Mouse (Mus musculus) stomach, embryonic 15.5 days (tissue): ENCODE measurements at regions not wholly inside any gene's neighbourhood (a gene's known extent, or its start where the extent isn't known, plus 50 kb on each side); places are given as distances from the start of the nearest gene placed in this dataset.

Experiments used
- ATAC-seq: fragments of 200-750 bp; cut with Nextera tagmentation; 2 replicates; pipeline ENCODE4 v1.8.0; 2017; ENCODE audit warnings: low read depth, moderate number of reproducible peaks, moderate TSS enrichment; ENCODE audit not compliant: insufficient read depth, low FRiP score
- H3K27ac ChIP-seq: fragments of 300-500 bp; sonication (generic); 2 replicates; pipeline ENCODE4 v1.5.1; 2015; ENCODE audit warnings: mild to moderate bottlenecking, inconsistent platforms
- H3K27me3 ChIP-seq: fragments of 300-500 bp; sonication (generic); replicated peaks from 2 replicates; pipeline ENCODE4 v1.6.1; 2015; ENCODE audit warnings: inconsistent platforms
- H3K36me3 ChIP-seq: fragments of 300-500 bp; sonication (generic); 2 replicates; pipeline ENCODE4 v1.6.1; 2015; ENCODE audit warnings: inconsistent platforms
- H3K4me1 ChIP-seq: fragments of 300-500 bp; sonication (generic); 2 replicates; pipeline ENCODE4 v1.6.1; 2015; ENCODE audit warnings: inconsistent platforms
- H3K4me2 ChIP-seq: fragments of 300-500 bp; sonication (generic); 2 replicates; pipeline ENCODE4 v1.6.1; 2015; ENCODE audit warnings: mild to moderate bottlenecking, inconsistent platforms
- H3K4me3 ChIP-seq: fragments of 300-500 bp; sonication (generic); replicated peaks from 2 replicates; pipeline ENCODE4 v1.5.1; 2015; ENCODE audit warnings: inconsistent platforms
- H3K9ac ChIP-seq: fragments of 300-500 bp; sonication (generic); 2 replicates; pipeline ENCODE4 v1.6.1; 2015; ENCODE audit warnings: inconsistent platforms
- H3K9me3 ChIP-seq: fragments of 300-500 bp; sonication (generic); 2 replicates; pipeline ENCODE4 v1.6.1; 2016; ENCODE audit warnings: inconsistent platforms
- WGBS: fragments of 180-500 bp; shearing (Covaris S2); methylation state at CpG from one replicate; pipeline ENCODE4 v1.1.7; 2015; 5-methylcytosine and 5-hydroxymethylcytosine counted together

DNA sequence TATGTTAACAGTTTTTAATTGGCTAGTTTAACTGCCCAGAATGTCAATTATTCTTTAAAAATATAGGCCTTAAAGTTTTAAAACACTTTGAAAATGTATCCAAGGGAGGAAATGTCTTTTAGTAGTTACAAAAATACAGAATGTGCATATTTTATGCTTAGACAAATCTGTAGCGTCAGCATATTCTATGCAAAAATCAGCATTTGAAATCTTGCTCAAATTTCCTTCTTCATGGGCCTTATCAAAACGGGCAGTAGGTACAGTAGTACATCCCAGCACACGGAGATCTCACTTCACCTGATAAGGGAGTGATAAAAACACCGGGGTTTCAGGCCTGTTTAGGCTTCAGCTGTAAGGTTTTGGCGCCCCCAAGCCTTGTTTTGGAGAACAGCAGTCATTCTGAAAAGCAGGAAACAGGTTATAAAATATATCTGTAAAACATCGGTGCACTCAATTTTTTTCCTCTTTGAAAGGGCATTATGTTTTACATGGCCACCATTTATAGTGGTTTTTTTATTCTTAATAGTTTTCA is 435.7 kb upstream of the Adgrl4 start:
- H3K4me3 ChIP-seq = no peak overlapping the region
- WGBS = 24% methylated on average over 6 of the region's 6 CpGs
- H3K4me1 ChIP-seq = no peaks in the 10 kb centered on the region
- no peak overlapping the region for H3K9ac ChIP-seq
- no peak overlapping the region for H3K27ac ChIP-seq
- no peaks in the 10 kb centered on the region for H3K36me3 ChIP-seq
- no peaks in the 10 kb centered on the region for H3K27me3 ChIP-seq
- H3K4me2 ChIP-seq = no peak overlapping the region
- no peak for ATAC-seq
- no peaks in the 10 kb centered on the region for H3K9me3 ChIP-seq

- WGBS = 87% methylated on average over 3 of the region's 3 CpGs
- Histone ChIP-seq H3K4me2 (no peak overlapping the region), H3K27me3 (no peaks in the 10 kb centered on the region), H3K4me3 (no peak overlapping the region), H3K27ac (no peak overlapping the region), H3K36me3 (no peaks in the 10 kb centered on the region), H3K9ac (no peak overlapping the region), H3K4me1 (no peaks in the 10 kb centered on the region), H3K9me3 (no peaks in the 10 kb centered on the region)
- ATAC-seq = no peak
Measured at GRCm38 (mm10) chr3:151003524-151003923, 434.2 kb upstream of the Adgrl4 start.

GRCm38 (mm10) chr3:151003990-151004389 is 433.7 kb upstream of the Adgrl4 start:
- no peak overlapping the region for H3K27ac ChIP-seq
- H3K4me2 ChIP-seq = no peak overlapping the region
- H3K36me3 ChIP-seq = no peaks in the 10 kb centered on the region
- WGBS = 80% methylated on average over 6 of the region's 6 CpGs
- no peaks in the 10 kb centered on the region for H3K4me1 ChIP-seq
- no peak for ATAC-seq
- no peak overlapping the region for H3K9ac ChIP-seq
- H3K9me3 ChIP-seq = no peaks in the 10 kb centered on the region
- H3K27me3 ChIP-seq = no peaks in the 10 kb centered on the region
- H3K4me3 ChIP-seq = no peak overlapping the region

DNA sequence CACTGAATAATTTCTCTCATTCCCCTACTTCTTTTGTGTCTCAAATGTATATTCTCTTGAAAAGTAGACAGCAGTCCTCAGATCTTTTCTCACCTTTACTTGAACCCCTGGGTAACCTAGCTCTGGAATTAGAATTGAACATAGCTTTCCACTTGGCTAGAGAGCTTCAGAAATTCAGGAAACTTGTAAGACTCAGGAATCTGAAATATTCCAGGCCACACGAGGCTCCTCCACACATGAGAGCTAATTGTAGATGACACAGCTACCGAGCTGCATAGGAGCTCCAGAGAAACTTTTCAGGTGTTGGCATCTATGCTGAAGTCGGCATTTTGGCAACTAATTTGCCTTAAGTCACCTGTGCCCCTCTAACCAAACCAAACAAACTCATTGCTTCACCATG is 417.7 kb upstream of the Adgrl4 start:
- H3K27ac ChIP-seq = no peak overlapping the region
- no peaks in the 10 kb centered on the region for H3K36me3 ChIP-seq
- H3K9ac ChIP-seq = no peak overlapping the region
- no peaks in the 10 kb centered on the region for H3K9me3 ChIP-seq
- WGBS = 65% methylated on average over 3 of the region's 3 CpGs
- H3K4me1 ChIP-seq = no peaks in the 10 kb centered on the region
- no peak overlapping the region for H3K4me2 ChIP-seq
- no peak for ATAC-seq
- H3K27me3 ChIP-seq = no peaks in the 10 kb centered on the region
- H3K4me3 ChIP-seq = no peak overlapping the region

GRCm38 (mm10) chr3:151057491-151057890 is 380.2 kb upstream of the Adgrl4 start:
- Histone ChIP-seq H3K4me2 (no peak overlapping the region), H3K9ac (no peak overlapping the region), H3K27me3 (no peaks in the 10 kb centered on the region), H3K36me3 (no peaks in the 10 kb centered on the region), H3K4me1 (no peaks in the 10 kb centered on the region), H3K9me3 (no peaks in the 10 kb centered on the region), H3K4me3 (no peak overlapping the region), H3K27ac (no peak overlapping the region)
- no peak for ATAC-seq
- WGBS = 65% methylated on average over 3 of the region's 3 CpGs

GRCm38 (mm10) chr3:151072322-151072721 is 365.4 kb upstream of the Adgrl4 start:
- H3K9me3 ChIP-seq = no peaks in the 10 kb centered on the region
- H3K4me2 ChIP-seq = no peak overlapping the region
- H3K27me3 ChIP-seq = no peaks in the 10 kb centered on the region
- H3K9ac ChIP-seq = no peak overlapping the region
- no peaks in the 10 kb centered on the region for H3K36me3 ChIP-seq
- H3K4me3 ChIP-seq = no peak overlapping the region
- no peaks in the 10 kb centered on the region for H3K4me1 ChIP-seq
- H3K27ac ChIP-seq = no peak overlapping the region
- no peak for ATAC-seq

GRCm38 (mm10) chr3:151116831-151117230 is 320.9 kb upstream of the Adgrl4 start:
- Histone ChIP-seq H3K9me3 (no peaks in the 10 kb centered on the region), H3K9ac (no peak overlapping the region), H3K27ac (no peak overlapping the region), H3K4me3 (no peak overlapping the region), H3K27me3 (no peaks in the 10 kb centered on the region), H3K36me3 (no peaks in the 10 kb centered on the region), H3K4me1 (no peaks in the 10 kb centered on the region), H3K4me2 (no peak overlapping the region)
- ATAC-seq = no peak
- 77% methylated on average over 3 of the region's 3 CpGs for WGBS

DNA sequence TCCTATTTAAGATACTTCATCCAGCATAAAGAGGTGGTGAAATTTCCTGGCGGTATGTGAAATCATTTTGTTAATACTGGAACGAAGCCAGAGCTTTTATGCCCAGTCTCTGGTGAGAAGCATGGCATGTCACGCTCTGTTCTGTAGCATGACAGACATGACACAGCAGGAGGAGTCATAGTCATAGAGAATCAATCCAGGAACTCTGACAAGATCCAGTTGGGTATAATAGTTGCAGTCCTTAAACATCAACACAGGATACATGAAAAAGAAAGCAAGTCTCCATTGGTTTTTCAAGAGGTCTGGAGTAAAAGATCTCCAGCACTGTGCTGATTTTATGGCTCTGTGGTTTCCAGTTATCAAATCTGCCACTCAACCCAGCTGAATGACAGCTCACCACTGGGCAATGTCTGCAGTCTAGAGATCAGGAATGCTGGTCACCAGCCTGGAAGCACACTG is 320.1 kb upstream of the Adgrl4 start:
- Histone ChIP-seq H3K4me2 (no peak overlapping the region), H3K4me3 (no peak overlapping the region), H3K9me3 (no peaks in the 10 kb centered on the region), H3K27me3 (no peaks in the 10 kb centered on the region), H3K9ac (no peak overlapping the region), H3K4me1 (no peaks in the 10 kb centered on the region), H3K27ac (no peak overlapping the region), H3K36me3 (no peaks in the 10 kb centered on the region)
- no peak for ATAC-seq
- WGBS = 60% methylated on average over 3 of the region's 3 CpGs

DNA sequence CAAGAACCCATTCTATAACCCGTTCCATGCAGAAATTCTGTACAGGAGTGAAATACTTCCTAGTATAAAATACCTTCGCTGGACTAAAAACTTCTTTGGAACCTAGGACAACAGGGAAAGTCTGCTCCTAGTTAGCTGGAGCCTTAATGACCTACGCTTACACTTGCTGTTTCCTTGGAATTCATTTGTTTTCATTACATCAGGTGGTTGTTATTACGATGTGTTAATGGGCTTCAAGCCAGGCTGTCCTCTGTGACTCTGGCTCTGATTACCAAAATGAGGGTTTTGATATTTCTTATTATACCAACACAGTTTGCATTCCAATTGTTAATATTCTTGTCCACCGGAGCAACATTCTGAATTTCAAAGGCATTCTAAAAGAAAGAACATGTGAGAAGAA is 313.6 kb upstream of the Adgrl4 start:
- 80% methylated on average over 5 of the region's 5 CpGs for WGBS
- no peak overlapping the region for H3K4me3 ChIP-seq

GRCm38 (mm10) chr3:151146889-151147288 is 290.8 kb upstream of the Adgrl4 start:
- Histone ChIP-seq H3K36me3 (no peaks in the 10 kb centered on the region), H3K9me3 (no peaks in the 10 kb centered on the region), H3K27me3 (no peaks in the 10 kb centered on the region), H3K4me1 (no peaks in the 10 kb centered on the region), H3K27ac (no peak overlapping the region), H3K4me3 (no peak overlapping the region), H3K9ac (no peak overlapping the region), H3K4me2 (no peak overlapping the region)
- WGBS = 85% methylated on average over 2 of the region's 2 CpGs
- ATAC-seq = no peak

More for the DNA sequence above, 313.6 kb upstream of the Adgrl4 start:
- no peak overlapping the region for H3K9ac ChIP-seq
- no peaks in the 10 kb centered on the region for H3K9me3 ChIP-seq
- no peaks in the 10 kb centered on the region for H3K4me1 ChIP-seq
- H3K27ac ChIP-seq = no peak overlapping the region
- ATAC-seq = no peak
- H3K27me3 ChIP-seq = no peaks in the 10 kb centered on the region
- H3K36me3 ChIP-seq = no peaks in the 10 kb centered on the region
- no peak overlapping the region for H3K4me2 ChIP-seq

DNA sequence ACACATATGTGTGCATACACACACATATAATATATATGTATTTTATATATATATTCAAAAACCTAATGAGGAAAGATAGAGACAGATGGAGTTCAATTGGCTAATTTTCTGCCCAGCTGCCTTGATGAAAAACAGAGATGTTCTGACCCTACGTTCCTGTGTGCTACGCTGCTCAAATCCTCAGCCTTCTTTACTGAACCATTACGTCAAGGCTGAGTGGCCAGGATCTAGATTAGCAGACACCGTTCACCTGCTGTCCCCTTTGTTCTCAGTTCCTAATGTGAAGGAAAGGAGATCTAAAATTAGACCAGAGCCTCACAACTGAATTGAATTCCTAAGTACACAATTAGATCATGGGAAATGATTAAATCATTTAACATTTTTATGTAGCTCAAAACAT is 284.3 kb upstream of the Adgrl4 start:
- no peaks in the 10 kb centered on the region for H3K36me3 ChIP-seq
- no peak for ATAC-seq
- WGBS = 40% methylated on average over 4 of the region's 4 CpGs
- no peak overlapping the region for H3K27ac ChIP-seq
- no peak overlapping the region for H3K9ac ChIP-seq
- H3K4me3 ChIP-seq = no peak overlapping the region
- no peaks in the 10 kb centered on the region for H3K27me3 ChIP-seq
- no peak overlapping the region for H3K4me2 ChIP-seq
- H3K9me3 ChIP-seq = no peaks in the 10 kb centered on the region
- no peaks in the 10 kb centered on the region for H3K4me1 ChIP-seq

DNA sequence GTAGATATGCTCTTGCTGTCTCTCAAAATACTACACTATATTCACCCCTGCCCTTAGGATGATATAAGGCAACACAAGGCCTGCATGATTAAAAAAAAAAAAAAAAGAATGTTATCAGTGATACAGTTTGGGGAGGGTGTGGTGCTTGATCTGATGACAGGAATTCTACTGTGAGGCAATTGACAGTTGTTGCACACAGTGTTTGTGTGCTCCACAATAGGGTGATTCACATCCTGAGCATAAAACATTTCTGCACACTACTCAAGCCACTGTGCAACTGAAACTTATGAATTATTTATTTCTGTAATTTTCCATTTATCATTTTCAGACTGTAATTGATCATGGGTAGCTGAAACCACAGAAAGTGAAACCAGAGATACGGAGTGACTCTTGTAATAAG is 277.2 kb upstream of the Adgrl4 start:
- Histone ChIP-seq H3K27me3 (no peaks in the 10 kb centered on the region), H3K36me3 (no peaks in the 10 kb centered on the region), H3K4me3 (no peak overlapping the region), H3K4me2 (no peak overlapping the region), H3K9me3 (no peaks in the 10 kb centered on the region), H3K9ac (no peak overlapping the region), H3K27ac (no peak overlapping the region), H3K4me1 (no peaks in the 10 kb centered on the region)
- no peak for ATAC-seq
- WGBS = 82% methylated on average over 1 of the region's 1 CpGs

- Histone ChIP-seq H3K27me3 (no peaks in the 10 kb centered on the region), H3K27ac (no peak overlapping the region), H3K9me3 (no peaks in the 10 kb centered on the region), H3K9ac (no peak overlapping the region), H3K36me3 (no peaks in the 10 kb centered on the region), H3K4me1 (no peaks in the 10 kb centered on the region), H3K4me3 (no peak overlapping the region), H3K4me2 (no peak overlapping the region)
- WGBS = 48% methylated on average over 2 of the region's 2 CpGs
- no peak for ATAC-seq
Measured at GRCm38 (mm10) chr3:151182132-151182531, 255.6 kb upstream of the Adgrl4 start.
